Mouse (Mus musculus): ENCODE data around the gene Fam162a. TPM values are rescaled to one million over a fixed set of nuclear protein-coding genes. Genes with fewer than 3 reads are reported as not detected.
"Not testable (repeated sequence)": the region's sequence is repeated elsewhere in the genome, so short reads cannot be mapped to it uniquely, and the experiment has no call there.

The Fam162a gene
- polyA plus RNA-seq, 1 experiment from 2014 or later, result 318 TPM

- 66% methylated on average over 2 of the region's 2 CpGs for whole genome bisulfite sequencing
- no peaks in the 10 kb centered on the region for H3K36me3 ChIP-seq (ENCODE audit: control insufficient read depth, insufficient read depth, low read length)
- H3K4me1 ChIP-seq (replicated peaks; ENCODE audit: control insufficient read depth, insufficient read depth, low read length), result peaks cover 17% of the 10 kb centered on the region
- no peak for ATAC-seq (ENCODE audit: low read depth)
- H3K27ac ChIP-seq (ENCODE audit: low read length), result no peak overlapping the region
- H3K9ac ChIP-seq (ENCODE audit: low read length), result no peak overlapping the region
- H3K4me2 ChIP-seq (ENCODE audit: low read depth, low read length), result no peak overlapping the region
- no peak overlapping the region for H3K4me3 ChIP-seq (ENCODE audit: low read length)
- no peaks in the 10 kb centered on the region for H3K9me3 ChIP-seq (ENCODE audit: control insufficient read depth, low read length)
- H3K27me3 ChIP-seq (ENCODE audit: control insufficient read depth, insufficient read depth, low read depth, low read length), result no peaks in the 10 kb centered on the region
Observed at GRCm38 (mm10) chr16:36067694-36068093, 3.7 kb downstream of the Fam162a start.

GRCm38 (mm10) chr16:36064904-36065303 lies 6.5 kb downstream of the Fam162a start:
- Histone ChIP-seq H3K4me2 (ENCODE audit: low read depth, low read length) (no peak overlapping the region), H3K9ac (ENCODE audit: low read length) (no peak overlapping the region), H3K27ac (ENCODE audit: low read length) (no peak overlapping the region), H3K4me1 (replicated peaks; ENCODE audit: control insufficient read depth, insufficient read depth, low read length) (peaks cover 14% of the 10 kb centered on the region), H3K4me3 (ENCODE audit: low read length) (no peak overlapping the region), H3K9me3 (ENCODE audit: control insufficient read depth, low read length) (no peaks in the 10 kb centered on the region), H3K36me3 (ENCODE audit: control insufficient read depth, insufficient read depth, low read length) (no peaks in the 10 kb centered on the region), H3K27me3 (ENCODE audit: control insufficient read depth, insufficient read depth, low read depth, low read length) (no peaks in the 10 kb centered on the region)
- 64% methylated on average over 5 of the region's 5 CpGs for WGBS
- no peak for ATAC-seq (ENCODE audit: low read depth)

- WGBS, result 69% methylated on average over 2 of the region's 2 CpGs
- no peaks in the 10 kb centered on the region for H3K36me3 ChIP-seq (ENCODE audit: control insufficient read depth, insufficient read depth, low read length)
- peaks cover 2% of the 10 kb centered on the region; the same call in 1 of the 2 replicates for H3K4me1 ChIP-seq (replicated peaks; ENCODE audit: control insufficient read depth, insufficient read depth, low read length)
- H3K9me3 ChIP-seq (ENCODE audit: control insufficient read depth, low read length), result no peaks in the 10 kb centered on the region
- no peak for ATAC-seq (ENCODE audit: low read depth)
- no peak overlapping the region for H3K4me2 ChIP-seq (ENCODE audit: low read depth, low read length)
- no peaks in the 10 kb centered on the region for H3K27me3 ChIP-seq (ENCODE audit: control insufficient read depth, insufficient read depth, low read depth, low read length)
- H3K27ac ChIP-seq (ENCODE audit: low read length), result no peak overlapping the region
- no peak overlapping the region for H3K4me3 ChIP-seq (ENCODE audit: low read length)
- H3K9ac ChIP-seq (ENCODE audit: low read length), result no peak overlapping the region; the same call in 1 of the 2 replicates
Observed at GRCm38 (mm10) chr16:36063315-36063714, 8.1 kb downstream of the Fam162a start.

- not testable (repeated sequence) for H3K27ac ChIP-seq (ENCODE audit: low read length); H3K36me3 ChIP-seq (ENCODE audit: control insufficient read depth, insufficient read depth, low read length); H3K4me2 ChIP-seq (ENCODE audit: low read depth, low read length); H3K9me3 ChIP-seq (ENCODE audit: control insufficient read depth, low read length); H3K4me3 ChIP-seq (ENCODE audit: low read length); H3K27me3 ChIP-seq (ENCODE audit: control insufficient read depth, insufficient read depth, low read depth, low read length); ATAC-seq (ENCODE audit: low read depth); H3K9ac ChIP-seq (ENCODE audit: low read length); H3K4me1 ChIP-seq (replicated peaks; ENCODE audit: control insufficient read depth, insufficient read depth, low read length)
- WGBS, result 83% methylated on average over 1 of the region's 1 CpGs
Observed at GRCm38 (mm10) chr16:36062534-36062933, 8.9 kb downstream of the Fam162a start.

- H3K27ac ChIP-seq (ENCODE audit: low read length), result no peak overlapping the region
- H3K9me3 ChIP-seq (ENCODE audit: control insufficient read depth, low read length), result no peaks in the 10 kb centered on the region
- ATAC-seq (ENCODE audit: low read depth), result no peak
Observed at GRCm38 (mm10) chr16:36057933-36058475, 13.4 kb downstream of the Fam162a start.

GRCm38 (mm10) chr16:36056416-36056815 lies 15.0 kb downstream of the Fam162a start:
- Histone ChIP-seq H3K4me1 (replicated peaks; ENCODE audit: control insufficient read depth, insufficient read depth, low read length) (no peaks in the 10 kb centered on the region), H3K27me3 (ENCODE audit: control insufficient read depth, insufficient read depth, low read depth, low read length) (no peaks in the 10 kb centered on the region), H3K4me2 (ENCODE audit: low read depth, low read length) (no peak overlapping the region), H3K36me3 (ENCODE audit: control insufficient read depth, insufficient read depth, low read length) (peaks cover 5% of the 10 kb centered on the region; the same call in 1 of the 2 replicates), H3K27ac (ENCODE audit: low read length) (no peak overlapping the region), H3K9ac (ENCODE audit: low read length) (no peak overlapping the region), H3K9me3 (ENCODE audit: control insufficient read depth, low read length) (no peaks in the 10 kb centered on the region), H3K4me3 (ENCODE audit: low read length) (no peak overlapping the region)
- no peak for ATAC-seq (ENCODE audit: low read depth)
- 90% methylated on average over 11 of the region's 11 CpGs for WGBS

More at GRCm38 (mm10) chr16:36057933-36058475, 13.4 kb downstream of the Fam162a start:
- Histone ChIP-seq H3K27me3 (ENCODE audit: control insufficient read depth, insufficient read depth, low read depth, low read length) (no peaks in the 10 kb centered on the region), H3K4me3 (ENCODE audit: low read length) (no peak overlapping the region), H3K4me2 (ENCODE audit: low read depth, low read length) (no peak overlapping the region), H3K36me3 (ENCODE audit: control insufficient read depth, insufficient read depth, low read length) (no peaks in the 10 kb centered on the region), H3K9ac (ENCODE audit: low read length) (no peak overlapping the region), H3K4me1 (replicated peaks; ENCODE audit: control insufficient read depth, insufficient read depth, low read length) (no peaks in the 10 kb centered on the region)
- 60% methylated on average over 8 of the region's 8 CpGs for WGBS

- no peaks in the 10 kb centered on the region for H3K4me1 ChIP-seq (replicated peaks; ENCODE audit: control insufficient read depth, insufficient read depth, low read length)
Observed at GRCm38 (mm10) chr16:36054920-36055319, 16.5 kb downstream of the Fam162a start.

GRCm38 (mm10) chr16:36053524-36054275 lies 17.7 kb downstream of the Fam162a start:
- Histone ChIP-seq H3K9ac (ENCODE audit: low read length) (no peak overlapping the region), H3K4me2 (ENCODE audit: low read depth, low read length) (no peak overlapping the region), H3K4me1 (replicated peaks; ENCODE audit: control insufficient read depth, insufficient read depth, low read length) (no peaks in the 10 kb centered on the region), H3K9me3 (ENCODE audit: control insufficient read depth, low read length) (no peaks in the 10 kb centered on the region), H3K4me3 (ENCODE audit: low read length) (no peak overlapping the region), H3K27me3 (ENCODE audit: control insufficient read depth, insufficient read depth, low read depth, low read length) (no peaks in the 10 kb centered on the region), H3K36me3 (ENCODE audit: control insufficient read depth, insufficient read depth, low read length) (peaks cover 20% of the 10 kb centered on the region), H3K27ac (ENCODE audit: low read length) (no peak overlapping the region)
- ATAC-seq (ENCODE audit: low read depth), result no peak
- 77% methylated on average over 6 of the region's 6 CpGs for WGBS

More at GRCm38 (mm10) chr16:36054920-36055319, 16.5 kb downstream of the Fam162a start:
- Histone ChIP-seq H3K4me3 (ENCODE audit: low read length) (no peak overlapping the region), H3K4me2 (ENCODE audit: low read depth, low read length) (no peak overlapping the region), H3K9ac (ENCODE audit: low read length) (no peak overlapping the region), H3K27ac (ENCODE audit: low read length) (no peak overlapping the region), H3K9me3 (ENCODE audit: control insufficient read depth, low read length) (no peaks in the 10 kb centered on the region), H3K36me3 (ENCODE audit: control insufficient read depth, insufficient read depth, low read length) (peaks cover 11% of the 10 kb centered on the region; the same call in 1 of the 2 replicates), H3K27me3 (ENCODE audit: control insufficient read depth, insufficient read depth, low read depth, low read length) (no peaks in the 10 kb centered on the region)
- 70% methylated on average over 8 of the region's 8 CpGs for WGBS
- no peak for ATAC-seq (ENCODE audit: low read depth)

- ATAC-seq (ENCODE audit: low read depth), result no peak
- H3K27ac ChIP-seq (ENCODE audit: low read length), result no peak overlapping the region
- peaks cover 37% of the 10 kb centered on the region for H3K36me3 ChIP-seq (ENCODE audit: control insufficient read depth, insufficient read depth, low read length)
- H3K4me3 ChIP-seq (ENCODE audit: low read length), result no peak overlapping the region
- no peaks in the 10 kb centered on the region for H3K4me1 ChIP-seq (replicated peaks; ENCODE audit: control insufficient read depth, insufficient read depth, low read length)
- no peak overlapping the region for H3K9ac ChIP-seq (ENCODE audit: low read length)
- H3K27me3 ChIP-seq (ENCODE audit: control insufficient read depth, insufficient read depth, low read depth, low read length), result no peaks in the 10 kb centered on the region
- 85% methylated on average over 6 of the region's 6 CpGs for WGBS
- no peak overlapping the region for H3K4me2 ChIP-seq (ENCODE audit: low read depth, low read length)
- no peaks in the 10 kb centered on the region for H3K9me3 ChIP-seq (ENCODE audit: control insufficient read depth, low read length)
Observed at GRCm38 (mm10) chr16:36051491-36051890, 19.9 kb downstream of the Fam162a start.
